Mouse (Mus musculus) embryonic fibroblast, embryonic 13.5 days (primary cell): Measurements from ENCODE around the gene Fmnl2. TPM values are rescaled to one million over a fixed set of nuclear protein-coding genes. Genes with fewer than 3 reads are reported as not detected.

ENCODE experiments used
- H3K27ac ChIP-seq: 2 replicates; pipeline ENCODE4 v1.5.1; 2012; ENCODE audit warnings: low read length, control low read depth, inconsistent platforms; ENCODE audit not compliant: insufficient read depth
- H3K4me1 ChIP-seq: 2 replicates; pipeline ENCODE4 v1.6.1; 2011; ENCODE audit warnings: low read length; ENCODE audit not compliant: control insufficient read depth, insufficient read depth
- H3K4me3 ChIP-seq: 2 replicates; pipeline ENCODE4 v1.5.1; 2011; ENCODE audit warnings: mild to moderate bottlenecking, control low read depth, low read length; ENCODE audit not compliant: insufficient read depth
- CTCF ChIP-seq: IDR thresholded peaks from 2 replicates; pipeline ENCODE4 v1.5.1; 2011; ENCODE audit warnings: mild to moderate bottlenecking, control low read depth, low read length, moderate library complexity, borderline replicate concordance; ENCODE audit not compliant: insufficient read depth
- POLR2A ChIP-seq: IDR thresholded peaks from 2 replicates; pipeline ENCODE4 v1.6.1; 2011; ENCODE audit warnings: low read depth, mild to moderate bottlenecking, control low read depth, low read length, moderate library complexity
- polyA plus RNA-seq: library from polyadenylated mRNA; stranded (reverse); fragments of >200 nt; gene quantifications from 2 replicates; pipeline ENCODE4 v1.2.4, GENCODE M21; 2011; ENCODE audit warnings: low read depth; ENCODE audit not compliant: missing spikeins, insufficient read length

Fmnl2 gene
- polyA plus RNA-seq, 1 experiment: 63.0 TPM

- no peak for TF ChIP-seq CTCF
- no peak for TF ChIP-seq POLR2A
- Histone ChIP-seq H3K4me3 (no peak overlapping the region), H3K27ac (no peak overlapping the region), H3K4me1 (peaks cover 2% of the 10 kb centered on the region; the same call in 1 of the 2 replicates)
Observed at GRCm38 (mm10) chr2:53178966-53179365, 321.3 kb downstream of the Fmnl2 start.

DNA sequence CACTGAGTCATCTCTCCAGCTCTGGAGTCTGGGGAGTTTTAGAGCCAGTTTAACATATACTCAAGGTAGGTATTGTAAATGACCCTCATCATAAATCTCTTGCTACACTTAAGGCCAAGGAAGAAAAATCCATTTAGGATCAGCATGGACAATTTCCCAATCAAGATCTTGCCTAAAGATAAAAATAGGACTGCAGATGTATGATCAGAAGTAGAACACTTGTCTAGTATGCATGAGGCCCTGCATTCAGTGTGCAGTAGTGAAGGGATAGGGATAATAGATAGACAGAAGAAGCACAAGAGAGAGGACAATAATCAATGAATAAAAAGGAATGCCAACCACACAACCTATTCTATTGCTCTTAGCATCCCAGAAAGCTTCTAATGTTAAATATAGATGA, 322.2 kb downstream of the Fmnl2 start:
- Histone ChIP-seq H3K27ac (no peak overlapping the region), H3K4me3 (no peak overlapping the region), H3K4me1 (peaks cover 2% of the 10 kb centered on the region; the same call in 1 of the 2 replicates)
- TF ChIP-seq CTCF (no peak), POLR2A (no peak)

Other genes starting within 250 kb of the Fmnl2 start
- 0.28 and 0.93 TPM in 2 replicates for gene Cacnb4, start 181.0 kb upstream of the Fmnl2 start, polyA plus RNA-seq
- 39.8 and 43.0 TPM in 2 replicates for gene Stam2, start 115.6 kb upstream of the Fmnl2 start, polyA plus RNA-seq